Mouse (Mus musculus): ENCODE results near the gene Fam117a. TPM values are rescaled to one million over a fixed set of nuclear protein-coding genes. Genes with fewer than 3 reads are reported as not detected.

Gene Fam117a
- polyA plus RNA-seq, 1 experiment from 2014 or later: 2.7 TPM

DNA sequence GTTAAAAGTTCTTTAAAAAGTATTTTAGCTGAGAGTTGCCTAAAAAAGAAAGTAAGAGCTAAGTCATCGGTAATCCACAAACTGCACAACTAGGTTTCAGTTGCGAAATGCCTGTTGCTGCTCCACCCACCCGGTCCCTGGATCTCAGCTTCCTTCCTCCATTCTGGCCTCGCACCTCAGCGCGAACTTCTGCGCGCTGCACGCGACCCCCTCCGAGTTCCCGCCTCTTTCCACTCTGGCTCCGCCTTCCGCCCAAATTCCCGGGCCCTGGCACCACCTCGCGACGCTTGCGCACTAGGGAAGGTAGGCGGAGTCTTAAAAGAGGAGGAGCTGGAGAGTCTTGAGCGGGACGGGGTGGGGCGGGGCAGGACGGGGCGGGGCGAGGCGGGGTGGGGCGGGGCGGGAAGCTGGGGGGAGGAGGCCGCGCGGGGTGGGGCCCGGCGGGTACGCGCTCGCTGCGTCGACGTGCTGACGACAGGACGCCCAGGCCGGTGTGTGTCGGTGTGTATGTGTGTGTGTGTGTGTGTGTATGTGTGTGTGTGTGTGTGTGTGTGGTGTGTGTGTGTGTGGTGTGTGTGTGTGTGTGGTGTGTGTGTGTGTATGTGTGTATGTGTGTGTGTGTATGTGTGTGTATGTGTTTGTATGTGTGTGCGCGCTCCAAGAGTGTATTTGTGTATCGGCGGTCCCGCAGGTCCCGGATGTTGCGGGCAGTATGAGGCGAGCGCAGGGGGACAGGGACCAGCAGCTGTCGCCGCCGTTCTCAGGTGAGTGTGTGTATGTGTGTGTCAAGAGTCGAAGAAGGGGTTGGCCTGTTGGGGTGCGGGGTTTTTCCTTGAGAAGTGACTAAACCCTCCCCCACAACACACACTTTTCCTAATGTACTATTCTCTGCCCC is 77.1 kb downstream of the Fam117a start, which contains the start of gene Spop:
Gene Spop, plus strand, starts transcription at position 440 of the 895 bp plus-strand sequence.
- Histone ChIP-seq H3K4me1 (replicated peaks; ENCODE audit: control insufficient read depth, insufficient read depth, low read length) (peaks cover 25% of the 10 kb centered on the region), H3K9ac (replicated peaks; ENCODE audit: low read depth, low read length) (peak within 1 kb of the TSS; percentile 75), H3K36me3 (ENCODE audit: control insufficient read depth, insufficient read depth) (no peaks in the 10 kb centered on the region), H3K27ac (ENCODE audit: low read length) (peak within 1 kb of the TSS; percentile 96), H3K27me3 (replicated peaks; ENCODE audit: control insufficient read depth, insufficient read depth, low read length) (no peaks in the 10 kb centered on the region), H3K9me3 (ENCODE audit: control insufficient read depth, low read length) (no peaks in the 10 kb centered on the region), H3K4me3 (replicated peaks; ENCODE audit: low read length) (peak within 1 kb of the TSS; percentile 72), H3K4me2 (ENCODE audit: low read length) (peak within 1 kb of the TSS; percentile 83)
- whole genome bisulfite sequencing: 2% methylated on average over 56 of the region's 58 CpGs
- ATAC-seq: peak; percentile 74

DNA sequence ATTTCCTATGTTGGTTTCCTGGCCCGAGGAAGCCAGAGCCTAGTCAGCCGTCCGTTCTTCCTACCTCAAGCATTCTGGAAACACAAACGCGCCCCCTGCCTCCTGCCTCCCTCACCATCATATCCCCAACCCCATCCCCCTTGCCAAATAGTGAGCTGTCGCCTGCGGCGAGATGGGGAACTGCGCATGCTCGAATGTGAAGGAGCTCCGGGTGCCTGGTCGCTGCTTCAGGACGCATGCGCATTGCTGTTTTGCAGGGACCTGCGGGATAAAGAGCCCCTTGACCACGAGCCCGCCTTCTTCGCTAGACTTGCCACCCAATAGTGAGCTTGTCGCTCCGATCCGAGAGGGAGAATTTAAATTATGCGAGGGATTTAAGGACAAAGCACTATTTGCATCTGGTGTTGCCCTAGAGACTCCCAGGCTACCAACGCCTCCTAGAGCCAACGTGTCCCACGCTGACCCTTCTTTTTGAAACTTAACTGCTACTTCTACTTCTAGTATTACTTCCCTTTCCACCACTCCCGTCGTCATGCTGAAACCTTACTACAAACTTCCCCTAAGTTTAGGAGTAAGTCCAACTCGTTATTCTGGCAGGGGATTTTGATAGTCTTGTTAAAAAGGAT is 77.8 kb downstream of the Fam117a start:
- 0% methylated on average over 28 of the region's 28 CpGs for WGBS
- Histone ChIP-seq H3K27me3 (replicated peaks; ENCODE audit: control insufficient read depth, insufficient read depth, low read length) (no peaks in the 10 kb centered on the region), H3K27ac (ENCODE audit: low read length) (peak overlapping the region; percentile 96), H3K9ac (replicated peaks; ENCODE audit: low read depth, low read length) (peak overlapping the region; percentile 75), H3K4me3 (replicated peaks; ENCODE audit: low read length) (peak overlapping the region; percentile 72), H3K9me3 (ENCODE audit: control insufficient read depth, low read length) (no peaks in the 10 kb centered on the region), H3K4me2 (ENCODE audit: low read length) (peak overlapping the region; percentile 83), H3K36me3 (ENCODE audit: control insufficient read depth, insufficient read depth) (0 out of 2 replicates have a peak, but pooled peaks cover 2% of the 10 kb centered on the region), H3K4me1 (replicated peaks; ENCODE audit: control insufficient read depth, insufficient read depth, low read length) (peaks cover 25% of the 10 kb centered on the region)
- peak; percentile 90 for ATAC-seq

DNA sequence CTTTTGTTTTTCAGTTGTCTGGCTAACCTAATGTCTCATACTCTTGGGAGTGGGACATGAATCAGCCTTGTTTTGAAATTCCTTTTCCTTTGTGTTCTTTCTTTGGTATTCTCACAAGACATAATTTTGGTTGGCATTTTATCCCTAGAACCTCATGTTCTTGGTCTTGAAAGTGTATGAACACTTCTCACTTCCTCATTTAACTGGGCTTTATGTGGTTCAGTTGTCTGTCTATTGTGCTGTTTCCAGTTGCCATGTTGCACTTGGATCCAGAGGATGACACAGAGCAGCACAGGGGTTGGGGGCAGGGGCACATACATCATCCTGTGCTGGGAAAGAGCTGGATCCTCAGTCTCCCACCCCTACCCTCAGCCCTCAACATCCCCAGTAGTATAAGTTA is 79.1 kb downstream of the Fam117a start:
- Histone ChIP-seq H3K27ac (ENCODE audit: low read length) (no peak overlapping the region), H3K9me3 (ENCODE audit: control insufficient read depth, low read length) (no peaks in the 10 kb centered on the region), H3K36me3 (ENCODE audit: control insufficient read depth, insufficient read depth) (0 out of 2 replicates have a peak, but pooled peaks cover 2% of the 10 kb centered on the region), H3K4me1 (replicated peaks; ENCODE audit: control insufficient read depth, insufficient read depth, low read length) (peaks cover 23% of the 10 kb centered on the region), H3K4me3 (replicated peaks; ENCODE audit: low read length) (no peak overlapping the region), H3K4me2 (ENCODE audit: low read length) (peak overlapping the region; percentile 83), H3K9ac (replicated peaks; ENCODE audit: low read depth, low read length) (no peak overlapping the region), H3K27me3 (replicated peaks; ENCODE audit: control insufficient read depth, insufficient read depth, low read length) (no peaks in the 10 kb centered on the region)
- ATAC-seq: no peak

DNA sequence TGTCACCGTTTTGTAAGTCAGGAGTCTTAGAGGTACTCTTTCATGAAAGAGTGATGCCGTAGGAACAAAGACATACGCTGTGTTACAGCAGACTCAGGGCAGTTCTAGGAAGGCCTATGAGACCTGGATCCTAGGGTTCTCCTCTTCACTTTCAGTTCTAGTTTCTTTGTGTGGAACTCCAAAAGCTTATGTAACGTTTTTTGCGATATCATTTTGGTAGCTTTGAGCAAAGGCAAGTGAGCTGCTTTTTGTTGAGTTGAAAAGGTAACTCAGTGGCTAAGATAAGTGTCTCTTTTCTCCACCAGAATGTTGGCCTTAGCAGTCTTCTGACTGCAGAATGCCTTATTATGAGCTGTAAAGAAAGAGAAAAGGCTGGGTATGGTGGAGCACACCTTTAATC is 80.5 kb downstream of the Fam117a start:
- no peak overlapping the region for H3K4me3 ChIP-seq (replicated peaks; ENCODE audit: low read length)
- H3K4me2 ChIP-seq (ENCODE audit: low read length): no peak overlapping the region
- H3K9me3 ChIP-seq (ENCODE audit: control insufficient read depth, low read length): no peaks in the 10 kb centered on the region
- ATAC-seq: no peak
- no peak overlapping the region for H3K9ac ChIP-seq (replicated peaks; ENCODE audit: low read depth, low read length)
- 87% methylated on average over 5 of the region's 5 CpGs for WGBS
- peaks cover 16% of the 10 kb centered on the region for H3K4me1 ChIP-seq (replicated peaks; ENCODE audit: control insufficient read depth, insufficient read depth, low read length)
- no peaks in the 10 kb centered on the region for H3K27me3 ChIP-seq (replicated peaks; ENCODE audit: control insufficient read depth, insufficient read depth, low read length)
- no peak overlapping the region for H3K27ac ChIP-seq (ENCODE audit: low read length)
- H3K36me3 ChIP-seq (ENCODE audit: control insufficient read depth, insufficient read depth): 0 out of 2 replicates have a peak, but pooled peaks cover 2% of the 10 kb centered on the region

DNA sequence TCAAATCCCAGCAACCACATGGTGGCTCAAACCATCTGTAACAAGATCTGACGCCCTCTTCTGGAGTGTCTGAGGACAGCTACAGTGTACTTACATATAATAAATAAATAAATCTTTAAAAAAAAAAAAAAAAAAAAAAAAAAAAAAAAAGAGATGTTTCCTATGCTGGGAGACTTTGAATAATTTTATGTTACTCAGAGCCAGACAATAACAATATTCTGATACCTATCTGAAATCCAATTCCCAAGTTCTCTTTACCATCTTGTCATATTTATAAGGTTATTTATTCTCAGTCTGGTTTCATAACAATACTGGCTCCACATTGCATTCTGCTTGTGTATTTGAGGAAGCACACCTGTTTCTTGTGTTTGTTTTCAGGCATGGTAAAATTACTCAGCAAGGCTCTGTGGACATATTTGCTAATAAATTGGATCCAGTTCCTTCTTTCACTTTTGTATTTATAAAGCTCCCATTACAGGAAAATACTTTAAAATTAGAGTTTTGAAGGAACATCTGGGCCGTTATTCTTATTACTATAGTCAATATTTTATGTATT is 84.1 kb downstream of the Fam117a start:
- H3K36me3 ChIP-seq (ENCODE audit: control insufficient read depth, insufficient read depth): 0 out of 2 replicates have a peak, but pooled peaks cover 2% of the 10 kb centered on the region
- WGBS: 90% methylated on average over 2 of the region's 2 CpGs
- no peak overlapping the region for H3K27ac ChIP-seq (ENCODE audit: low read length)
- H3K4me2 ChIP-seq (ENCODE audit: low read length): no peak overlapping the region
- peaks cover 6% of the 10 kb centered on the region for H3K4me1 ChIP-seq (replicated peaks; ENCODE audit: control insufficient read depth, insufficient read depth, low read length)
- H3K27me3 ChIP-seq (replicated peaks; ENCODE audit: control insufficient read depth, insufficient read depth, low read length): no peaks in the 10 kb centered on the region
- no peak for ATAC-seq
- H3K9me3 ChIP-seq (ENCODE audit: control insufficient read depth, low read length): no peaks in the 10 kb centered on the region
- no peak overlapping the region for H3K9ac ChIP-seq (replicated peaks; ENCODE audit: low read depth, low read length)
- H3K4me3 ChIP-seq (replicated peaks; ENCODE audit: low read length): no peak overlapping the region

DNA sequence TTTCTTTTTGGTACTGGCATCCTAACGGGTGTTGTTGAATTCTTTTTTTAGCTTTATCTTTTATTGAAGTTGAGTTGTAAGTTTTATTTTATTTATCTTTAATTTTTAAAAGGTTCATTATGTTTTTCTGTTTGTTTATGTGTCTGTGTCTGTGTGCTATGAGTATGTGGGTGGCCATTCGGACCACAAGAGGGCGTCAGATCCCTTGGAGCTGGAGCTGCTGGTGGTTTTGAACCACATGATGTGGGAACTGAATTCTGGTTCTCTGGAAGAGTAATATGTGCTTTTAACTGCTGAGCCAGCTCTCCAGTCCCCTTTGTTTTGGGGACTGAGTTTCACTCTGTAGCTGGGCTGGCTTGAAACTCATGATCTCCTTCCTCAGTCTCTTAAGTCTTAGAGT is 86.7 kb downstream of the Fam117a start:
- no peak for ATAC-seq
- no peak overlapping the region for H3K27ac ChIP-seq (ENCODE audit: low read length)

DNA sequence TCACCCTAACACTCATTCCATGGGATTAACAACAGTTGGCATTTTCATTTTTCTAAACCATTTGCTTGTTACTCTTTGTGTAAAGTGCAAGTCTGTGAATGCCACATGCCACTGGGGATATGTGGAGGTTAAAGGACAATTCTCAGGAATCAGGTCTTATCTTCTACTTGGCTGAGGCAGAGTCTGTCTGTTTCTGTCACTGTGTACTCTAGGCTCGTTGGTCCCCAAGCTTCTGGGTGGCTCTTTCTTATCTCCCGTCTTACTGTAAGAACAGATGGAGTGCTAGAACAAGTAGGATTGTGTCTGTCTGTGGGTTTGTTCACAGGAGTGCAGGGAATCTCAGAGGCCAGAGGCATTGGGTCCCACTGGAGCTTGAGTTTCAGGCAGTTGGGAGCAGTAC is 94.5 kb downstream of the Fam117a start:
- WGBS: 80% methylated on average over 2 of the region's 2 CpGs
- no peaks in the 10 kb centered on the region for H3K4me1 ChIP-seq (replicated peaks; ENCODE audit: control insufficient read depth, insufficient read depth, low read length)
- no peak overlapping the region for H3K27ac ChIP-seq (ENCODE audit: low read length)
- no peak overlapping the region for H3K4me2 ChIP-seq (ENCODE audit: low read length)
- H3K4me3 ChIP-seq (replicated peaks; ENCODE audit: low read length): no peak overlapping the region
- H3K9me3 ChIP-seq (ENCODE audit: control insufficient read depth, low read length): no peaks in the 10 kb centered on the region
- no peaks in the 10 kb centered on the region for H3K27me3 ChIP-seq (replicated peaks; ENCODE audit: control insufficient read depth, insufficient read depth, low read length)
- ATAC-seq: no peak
- H3K36me3 ChIP-seq (ENCODE audit: control insufficient read depth, insufficient read depth): no peaks in the 10 kb centered on the region
- H3K9ac ChIP-seq (replicated peaks; ENCODE audit: low read depth, low read length): no peak overlapping the region

More for the DNA sequence above, 86.7 kb downstream of the Fam117a start:
- H3K27me3 ChIP-seq (replicated peaks; ENCODE audit: control insufficient read depth, insufficient read depth, low read length): no peaks in the 10 kb centered on the region
- no peaks in the 10 kb centered on the region for H3K4me1 ChIP-seq (replicated peaks; ENCODE audit: control insufficient read depth, insufficient read depth, low read length)
- no peak overlapping the region for H3K9ac ChIP-seq (replicated peaks; ENCODE audit: low read depth, low read length)
- H3K4me2 ChIP-seq (ENCODE audit: low read length): no peak overlapping the region
- no peaks in the 10 kb centered on the region for H3K9me3 ChIP-seq (ENCODE audit: control insufficient read depth, low read length)
- H3K4me3 ChIP-seq (replicated peaks; ENCODE audit: low read length): no peak overlapping the region
- 0 out of 2 replicates have a peak, but pooled peaks cover 2% of the 10 kb centered on the region for H3K36me3 ChIP-seq (ENCODE audit: control insufficient read depth, insufficient read depth)
- 79% methylated on average over 3 of the region's 3 CpGs for WGBS

Measured in forebrain, embryonic 16.5 days (tissue).